Mouse (Mus musculus) cerebellum, adult 9-11 months (tissue): ENCODE data around the gene Ptgdr.
"Not testable (repeated sequence)": the region's sequence is repeated elsewhere in the genome, so short reads cannot be mapped to it uniquely, and the experiment has no call there.

ENCODE experiments used
- DNase-seq: peaks from one replicate; pipeline ENCODE4 v3.0.0; 2022

The Ptgdr gene

DNA sequence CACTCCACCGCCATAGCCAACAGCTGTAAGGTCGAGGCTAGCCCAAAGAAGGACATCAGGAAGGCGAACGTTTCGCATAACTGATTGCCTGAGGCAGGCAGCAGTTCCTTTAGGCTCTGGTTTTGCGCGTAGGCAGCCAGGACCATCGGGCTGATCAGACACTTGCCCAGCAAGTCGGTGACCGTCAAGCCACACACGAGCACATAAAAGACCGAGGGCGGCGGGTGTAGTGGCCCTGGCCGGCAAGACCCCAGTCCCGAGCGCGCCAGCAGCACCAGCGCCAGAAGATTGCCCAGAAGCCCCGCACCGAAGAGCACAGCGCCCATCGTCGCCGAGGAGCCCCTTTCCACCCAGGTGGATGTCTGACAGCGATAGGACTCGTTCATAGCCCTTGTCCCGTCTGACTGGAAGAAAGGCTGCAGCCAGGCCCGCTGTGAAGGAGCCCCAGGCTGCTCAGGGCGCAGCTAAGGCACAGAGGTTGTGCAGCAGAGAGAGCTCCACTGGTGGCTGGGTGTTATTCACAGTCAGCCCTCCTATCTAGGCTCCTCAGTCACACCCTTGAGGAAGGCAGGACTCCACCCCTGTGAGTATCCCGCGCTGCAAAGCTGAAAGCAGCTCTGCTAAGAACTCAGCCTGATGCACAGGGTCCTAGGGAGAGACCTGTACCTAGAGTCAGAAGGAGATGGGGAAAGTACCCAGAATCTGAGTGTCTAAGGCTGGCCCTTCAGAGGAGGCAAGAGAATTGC is at the start of gene Ptgdr:
Ptgdr (minus strand) TSS at position 508 of the 746 bp plus-strand sequence.
- DNase-seq, result no peak

GRCm38 (mm10) chr14:44907774-44908173 is 48.6 kb upstream of the Ptgdr start:
- DNase-seq, result no peak

DNA sequence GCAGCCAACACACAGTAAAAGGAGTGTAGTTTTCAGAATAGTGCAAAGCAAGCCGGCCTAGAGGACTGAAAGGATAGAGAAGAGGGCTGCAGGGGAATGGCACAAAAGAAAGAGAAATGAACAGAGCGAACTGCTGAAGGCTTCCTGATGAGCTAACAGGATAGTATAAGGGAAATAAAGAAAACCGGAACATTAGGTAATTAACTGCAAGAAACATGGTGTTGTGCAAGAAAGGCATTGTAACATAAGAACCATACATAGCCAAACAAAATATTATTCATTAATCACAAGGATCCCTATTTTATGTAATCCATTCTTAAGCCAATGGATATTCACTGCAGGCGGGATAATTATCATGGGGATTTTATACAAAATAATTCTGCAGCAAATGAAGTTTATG is 45.0 kb upstream of the Ptgdr start:
- no peak for DNase-seq

DNA sequence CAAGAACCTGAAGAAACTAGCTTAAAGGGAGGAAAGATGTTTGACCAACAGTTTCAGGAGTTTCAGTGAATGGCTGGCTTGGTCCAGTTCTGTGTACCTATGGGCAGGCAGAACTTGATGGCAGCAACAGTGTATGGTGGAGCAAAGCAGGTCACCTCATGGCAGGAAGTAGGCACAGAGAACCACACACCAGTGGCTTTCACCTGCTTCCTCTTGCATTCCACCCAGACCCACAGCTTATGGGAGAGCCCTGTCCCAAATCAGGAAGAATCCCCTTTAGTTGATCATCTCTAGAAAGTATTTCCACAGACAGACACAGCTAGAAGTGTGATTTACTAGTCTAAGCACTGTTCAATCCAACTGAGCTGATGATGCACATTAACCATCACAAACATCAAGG is 42.6 kb upstream of the Ptgdr start:
- DNase-seq, result not testable (repeated sequence)

DNA sequence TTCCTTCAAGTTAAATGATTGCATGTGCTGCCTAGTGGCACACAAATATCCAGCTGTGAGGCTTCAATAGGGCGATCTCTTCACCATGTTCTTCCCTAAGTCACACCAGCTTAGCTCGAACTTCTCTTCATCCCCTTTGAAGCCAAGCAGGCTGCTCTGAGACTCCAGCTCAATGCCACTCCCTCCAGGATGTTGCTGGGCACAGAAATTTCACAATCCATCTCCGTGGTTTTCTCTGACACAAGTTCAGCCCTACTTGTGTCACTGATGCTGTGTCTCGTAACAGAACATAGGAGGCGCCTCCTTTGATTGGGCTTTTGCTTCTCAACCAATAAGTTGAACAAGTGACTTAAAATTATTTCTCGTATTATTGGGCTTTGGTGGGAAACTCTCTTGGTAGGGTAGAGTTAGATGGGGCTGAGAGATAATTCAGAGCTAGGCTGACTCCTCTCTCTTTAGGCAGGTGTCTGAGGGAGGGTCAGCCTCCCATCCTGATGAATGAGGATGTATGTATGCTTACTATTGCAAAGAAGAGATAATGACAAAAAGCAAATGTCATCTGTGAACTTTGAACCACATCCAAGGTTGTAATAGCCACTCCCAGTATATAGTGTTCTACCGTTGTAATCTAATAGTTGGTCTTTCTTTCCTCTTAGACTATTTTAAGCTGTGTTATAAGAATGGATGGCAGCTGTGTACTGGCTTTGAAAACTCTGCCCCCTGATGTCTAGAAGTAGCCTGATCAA is 32.4 kb upstream of the Ptgdr start:
- no peak for DNase-seq

GRCm38 (mm10) chr14:44869686-44870085 is 10.5 kb upstream of the Ptgdr start:
- no peak for DNase-seq

DNA sequence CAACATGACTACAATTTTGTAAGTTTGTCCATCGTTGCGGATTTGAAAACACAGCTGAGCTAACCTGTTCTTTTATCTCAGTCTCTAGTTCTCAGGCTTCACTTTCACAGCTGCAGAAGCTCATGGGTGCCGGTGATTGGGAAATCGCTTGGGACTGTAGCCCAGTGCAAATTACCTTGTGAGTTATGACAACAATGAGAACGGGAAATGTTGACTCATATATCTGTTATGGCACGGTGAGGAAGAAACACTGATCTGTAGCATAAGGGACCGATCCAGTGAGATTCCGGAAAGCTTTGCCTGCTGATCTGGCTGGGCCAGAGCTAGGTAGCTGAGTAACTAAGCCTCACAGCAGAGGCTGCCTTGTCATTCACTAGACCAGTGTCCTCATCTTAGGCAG is 6.5 kb upstream of the Ptgdr start:
- DNase-seq, result no peak

DNA sequence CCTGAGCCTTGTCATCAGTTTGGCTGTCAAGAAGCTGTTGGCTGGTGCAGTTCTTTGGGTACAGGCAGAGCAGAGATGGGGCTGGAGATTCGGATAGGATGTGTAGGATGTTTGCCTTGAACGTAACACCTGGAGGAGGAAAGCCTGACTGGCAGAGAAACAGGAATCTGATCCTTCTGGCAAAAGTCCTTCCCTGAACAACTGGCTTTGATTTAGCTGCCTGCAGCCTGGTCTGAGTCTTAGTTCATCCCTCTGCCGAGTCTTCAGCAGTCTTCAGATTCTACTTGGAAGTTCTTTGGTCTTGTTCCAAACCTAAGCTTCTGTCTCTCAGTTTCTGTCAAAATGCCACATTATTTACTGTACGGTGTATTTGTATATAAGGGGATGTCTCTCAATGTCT is 3.9 kb upstream of the Ptgdr start:
- no peak for DNase-seq

DNA sequence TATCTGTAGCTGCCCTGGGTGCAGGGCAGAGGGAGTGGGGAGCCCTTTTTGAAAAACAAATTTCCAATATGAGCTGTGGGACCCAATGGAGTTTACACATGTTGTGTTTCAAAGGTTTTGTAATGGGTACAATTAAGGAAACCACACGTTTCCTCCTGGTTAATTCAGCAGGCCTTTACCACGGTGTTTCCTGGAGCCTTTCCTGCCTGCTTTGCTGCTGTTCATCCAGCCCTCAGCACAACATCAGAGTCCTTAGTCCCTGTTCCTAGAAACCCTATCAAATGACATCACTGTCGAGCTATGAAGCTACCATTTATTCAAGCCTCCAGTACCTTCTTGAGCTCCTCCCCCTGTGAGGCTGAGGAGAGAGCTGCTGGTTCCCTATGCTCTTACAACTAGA is 2.0 kb upstream of the Ptgdr start:
- no peak for DNase-seq

DNA sequence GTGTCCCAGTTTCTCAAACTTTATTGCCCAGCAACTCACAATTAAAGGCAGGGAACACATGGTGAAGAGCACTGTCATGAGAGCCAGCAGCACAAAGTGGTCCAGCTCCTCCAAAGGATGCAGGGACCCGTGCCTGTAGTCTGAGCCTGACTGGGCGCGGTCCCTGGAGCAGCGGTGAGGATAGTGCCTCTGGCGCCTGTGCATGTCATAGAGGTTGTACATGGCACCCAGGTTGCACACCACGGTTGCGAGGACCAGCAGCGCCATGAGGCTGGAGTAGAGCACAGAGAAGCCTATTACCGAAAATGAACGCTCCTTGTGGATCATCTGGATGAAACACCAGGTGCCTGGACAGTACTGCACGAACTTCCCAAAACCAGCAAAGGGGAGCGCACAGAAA is 803 bp downstream of the Ptgdr start:
- DNase-seq, result no peak

GRCm38 (mm10) chr14:44850637-44851036 is 8.5 kb downstream of the Ptgdr start:
- DNase-seq, result not testable (repeated sequence)

DNA sequence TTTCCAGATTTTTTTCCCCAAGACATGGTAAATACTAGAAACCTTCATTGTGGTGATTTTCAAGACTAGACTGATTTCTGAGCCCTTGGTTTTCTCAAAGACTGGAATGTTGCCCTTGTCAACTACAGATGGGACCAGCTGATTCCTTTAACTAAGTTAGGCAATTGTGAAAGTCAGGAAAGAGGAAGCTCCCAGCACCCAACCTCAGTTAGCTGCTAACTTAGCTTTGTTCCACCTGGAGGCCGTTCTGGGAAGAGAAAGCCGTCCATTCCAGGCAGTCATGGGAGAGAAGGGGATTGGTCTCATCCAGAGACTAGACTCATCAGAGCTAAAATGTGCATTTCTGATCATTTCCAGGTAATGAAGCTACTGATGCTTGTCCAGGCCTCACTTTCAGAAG is 11.4 kb downstream of the Ptgdr start:
- no peak for DNase-seq

DNA sequence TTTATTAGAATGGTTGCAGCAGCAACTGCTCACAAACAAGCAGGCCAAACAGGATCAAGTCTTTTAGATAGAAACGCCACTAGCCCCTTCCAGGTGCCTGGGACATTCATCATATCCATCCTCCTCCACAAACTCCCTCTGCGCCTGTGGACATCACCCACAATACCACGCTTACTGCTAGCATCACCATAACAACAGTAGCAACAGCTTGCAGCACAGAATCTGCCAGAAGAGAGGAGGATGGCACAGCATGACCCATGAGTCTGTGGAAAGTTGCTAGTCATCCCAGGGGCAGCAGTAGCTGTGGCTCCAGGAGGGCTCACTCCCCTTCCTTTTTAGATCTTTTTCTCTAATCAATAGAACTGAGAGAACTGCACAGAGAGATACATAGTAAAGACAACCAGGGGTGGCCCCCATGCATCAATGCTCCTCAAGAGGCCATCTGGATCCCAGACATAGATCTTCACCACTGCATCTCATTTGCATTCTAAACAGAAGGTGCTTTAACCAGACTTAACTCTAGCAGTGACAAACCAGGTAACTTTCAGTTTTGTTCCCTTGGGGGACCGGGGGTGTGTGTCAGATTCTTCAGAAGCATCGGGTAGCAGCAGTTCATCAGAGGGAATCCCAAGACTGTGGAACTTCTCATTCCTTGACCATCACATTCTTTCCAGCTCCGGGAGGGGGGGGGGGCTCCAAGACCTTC is 12.5 kb downstream of the Ptgdr start:
- no peak for DNase-seq

DNA sequence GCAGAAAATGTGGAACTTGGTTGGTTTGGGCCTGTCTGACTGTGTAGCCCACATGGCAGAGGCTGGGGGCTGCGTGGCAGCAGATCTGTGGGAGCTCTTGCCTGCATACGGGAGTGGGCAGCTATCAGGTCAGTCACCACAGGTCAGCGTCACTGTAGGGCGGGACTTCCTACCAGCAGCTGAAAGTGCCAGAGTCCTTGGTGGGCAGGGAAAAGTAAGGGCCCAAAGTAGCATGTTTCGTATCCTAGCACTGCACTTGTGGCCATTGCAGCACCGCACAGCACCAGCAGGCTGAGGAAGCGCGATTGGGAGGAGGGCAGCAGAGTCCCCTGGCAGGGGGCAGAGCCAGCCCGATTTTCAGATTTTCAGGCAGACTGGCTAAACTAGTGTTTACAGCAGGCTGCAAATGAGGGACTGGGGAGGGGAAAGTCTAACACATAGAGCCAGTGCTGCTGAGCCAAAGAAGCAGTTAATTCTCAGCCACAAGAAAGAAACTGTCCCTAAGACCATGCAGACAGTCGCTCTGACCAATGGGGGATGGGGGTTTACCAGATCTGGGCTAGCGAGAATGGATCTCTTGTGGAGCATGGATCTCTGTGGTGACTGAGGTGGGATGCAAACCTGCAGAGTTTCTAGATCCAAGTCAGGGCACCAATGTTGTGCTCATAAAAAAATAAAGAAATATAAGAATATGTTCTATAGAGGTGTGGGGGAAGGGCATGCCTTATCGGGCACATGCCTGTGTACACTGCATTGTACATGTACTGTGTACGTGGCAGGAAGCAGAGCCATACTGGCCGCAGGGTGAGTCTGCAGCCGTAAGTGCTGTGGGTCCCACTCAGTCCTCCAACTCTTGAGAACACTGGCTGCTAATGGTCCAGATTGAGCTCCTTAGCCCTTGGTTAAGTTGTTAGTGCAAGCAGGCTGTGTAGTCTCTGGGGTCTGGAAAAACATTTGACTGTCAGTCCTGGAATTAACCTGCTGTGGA is 15.1 kb downstream of the Ptgdr start:
- no peak for DNase-seq

GRCm38 (mm10) chr14:44838685-44839084 is 20.5 kb downstream of the Ptgdr start:
- DNase-seq, result no peak

DNA sequence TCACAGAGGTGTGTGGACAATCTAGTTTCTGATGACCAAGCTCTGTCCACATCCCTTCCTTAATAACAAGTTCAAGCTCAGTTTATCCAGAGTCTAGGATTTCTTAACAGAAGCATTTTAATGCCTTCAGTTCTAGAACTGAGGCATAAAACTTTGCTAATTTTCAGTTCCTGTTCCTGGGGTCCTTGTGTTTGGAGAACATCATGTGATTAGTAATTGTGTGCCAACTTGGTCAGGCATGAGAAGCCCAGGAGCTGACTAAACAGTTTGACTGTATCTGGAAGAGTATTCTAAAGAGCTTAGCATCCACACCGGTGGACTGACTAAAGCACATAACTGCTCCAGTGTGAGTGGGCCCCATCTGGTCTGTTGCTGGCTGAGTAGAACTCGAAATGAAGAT is 24.0 kb downstream of the Ptgdr start:
- no peak for DNase-seq

DNA sequence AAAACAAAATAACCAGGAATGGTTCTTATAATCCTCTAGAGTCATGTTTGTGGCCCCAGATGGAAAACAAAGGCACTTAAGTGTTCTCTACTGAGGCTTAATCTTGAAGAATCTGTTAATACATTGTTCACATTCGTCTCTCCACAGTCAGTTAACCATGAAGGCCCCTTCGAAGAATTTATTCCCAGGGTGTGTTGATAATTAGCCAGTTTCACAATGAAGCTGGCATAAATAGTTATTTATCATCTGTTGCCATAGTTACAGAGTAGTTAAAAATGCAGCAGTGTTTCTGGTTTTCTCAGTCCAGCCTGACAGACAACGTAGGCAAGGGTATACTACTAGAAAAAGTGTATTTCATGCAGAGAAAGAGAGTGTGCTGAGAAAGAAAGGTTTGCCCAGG is 25.0 kb downstream of the Ptgdr start:
- DNase-seq, result not testable (repeated sequence)

DNA sequence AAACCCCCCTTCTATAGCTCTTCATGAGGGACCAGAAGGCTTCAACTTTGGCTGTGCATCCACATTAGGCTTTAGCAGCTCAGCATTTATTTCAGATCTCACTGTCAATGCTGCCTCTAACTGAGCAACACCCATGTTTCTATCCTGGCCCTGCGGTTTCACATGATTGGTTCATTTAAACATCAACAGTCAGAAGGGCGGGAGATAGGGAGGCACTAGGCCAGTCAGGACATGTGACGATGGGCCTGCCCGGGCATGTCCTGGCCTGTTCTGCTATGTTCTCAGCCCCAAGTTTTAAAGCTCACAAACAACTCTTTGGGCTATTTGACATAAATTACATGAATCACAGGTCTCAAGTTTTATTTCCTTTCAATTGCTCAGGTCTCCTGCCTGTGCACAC is 26.1 kb downstream of the Ptgdr start:
- not testable (repeated sequence) for DNase-seq

DNA sequence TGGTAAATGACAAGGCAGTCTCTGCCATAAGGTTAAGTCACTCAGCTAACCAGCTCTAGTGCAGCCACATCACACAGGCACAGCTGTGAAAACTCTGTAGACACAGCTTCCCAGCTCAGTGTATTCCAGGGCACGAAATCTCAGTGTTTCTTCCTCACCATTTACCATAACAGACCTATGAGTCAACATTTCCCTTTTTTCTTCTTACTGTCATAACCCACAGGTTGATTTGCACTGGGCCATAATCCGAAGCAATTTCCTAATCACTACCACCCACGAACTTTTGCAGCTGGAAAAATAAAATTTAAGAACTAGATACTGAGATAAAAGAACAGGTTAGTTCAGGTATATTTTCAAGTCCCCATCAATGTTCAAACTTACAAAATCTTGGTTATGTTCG is 31.4 kb downstream of the Ptgdr start:
- DNase-seq, result no peak

DNA sequence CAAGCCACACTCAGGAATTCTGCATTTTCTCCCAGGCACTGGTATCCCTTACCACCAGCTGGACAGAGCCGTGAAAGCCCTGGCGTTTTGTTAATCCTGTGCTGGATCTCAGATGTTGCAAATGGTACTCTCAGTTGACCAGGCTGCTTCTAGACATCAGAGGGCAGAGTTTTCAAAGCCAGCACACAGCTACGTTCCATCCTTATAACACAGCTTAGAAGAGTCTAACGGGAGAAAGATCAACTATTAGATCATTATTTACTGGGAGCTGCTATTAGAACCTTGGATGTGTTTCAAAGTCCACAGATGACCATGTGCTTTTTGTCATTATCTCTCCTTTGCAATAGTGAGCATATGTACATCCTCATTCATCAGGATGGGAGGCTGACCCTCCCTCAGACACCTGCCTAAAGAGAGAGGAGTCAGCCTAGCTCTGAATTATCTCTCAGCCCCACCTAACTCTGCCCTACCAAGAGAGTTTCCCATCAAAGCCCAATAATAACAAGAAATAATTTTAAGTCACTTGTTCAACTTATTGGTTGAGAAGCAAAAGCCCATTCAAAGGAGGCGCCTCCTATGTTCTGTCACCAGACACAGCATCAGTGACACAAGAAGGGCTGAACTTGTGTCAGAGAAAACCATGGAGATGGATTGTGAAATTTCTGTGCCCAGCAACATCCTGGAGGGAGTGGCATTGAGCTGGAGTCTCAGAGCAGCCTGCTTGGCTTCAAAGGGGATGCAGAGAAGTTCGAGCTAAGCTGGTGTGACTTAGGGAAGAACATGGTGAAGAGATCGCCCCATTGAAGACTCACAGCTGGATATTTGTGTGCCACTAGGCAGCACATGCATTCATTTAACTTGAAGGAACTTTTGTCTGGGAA is 37.8 kb downstream of the Ptgdr start:
- DNase-seq, result no peak

DNA sequence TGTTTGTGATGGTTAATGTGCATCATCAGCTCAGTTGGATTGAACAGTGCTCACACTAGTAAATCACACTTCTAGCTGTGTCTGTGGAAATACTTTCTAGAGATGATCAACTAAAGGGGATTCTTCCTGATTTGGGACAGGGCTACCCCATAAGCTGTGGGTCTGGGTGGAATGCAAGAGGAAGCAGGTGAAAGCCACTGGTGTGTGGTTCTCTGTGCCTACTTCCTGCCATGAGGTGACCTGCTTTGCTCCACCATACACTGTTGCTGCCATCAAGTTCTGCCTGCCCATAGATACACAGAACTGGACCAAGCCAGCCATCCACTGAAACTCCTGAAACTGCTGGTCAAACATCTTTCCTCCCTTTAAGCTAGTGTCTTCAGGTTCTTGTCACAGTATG is 46.0 kb downstream of the Ptgdr start:
- not testable (repeated sequence) for DNase-seq
